Mouse (Mus musculus) thymus, adult 2 months (tissue): Measurements from ENCODE around the gene Ssh2. TPM values are rescaled to one million over a fixed set of nuclear protein-coding genes. Genes with fewer than 3 reads are reported as not detected.

Source experiments
- DNase-seq: peaks from one replicate; pipeline ENCODE4 v3.0.0; 2021
- H3K27ac ChIP-seq: fragments of 200-500 bp; 2 replicates; pipeline ENCODE4 v1.5.1; 2012; ENCODE audit warnings: low read length, control low read depth; ENCODE audit not compliant: control insufficient read depth, insufficient read depth
- H3K27me3 ChIP-seq: fragments of 200-500 bp; 2 replicates; pipeline ENCODE4 v1.6.1; 2012; ENCODE audit warnings: mild to moderate bottlenecking, low read length, moderate library complexity, mixed read lengths; ENCODE audit not compliant: control insufficient read depth, insufficient read depth
- H3K36me3 ChIP-seq: fragments of 200-500 bp; 2 replicates; pipeline ENCODE4 v1.6.1; 2012; ENCODE audit warnings: mild to moderate bottlenecking, low read length, moderate library complexity; ENCODE audit not compliant: control insufficient read depth, insufficient read depth
- H3K4me1 ChIP-seq: fragments of 200-500 bp; replicated peaks from 2 replicates; pipeline ENCODE4 v1.6.1; 2012; ENCODE audit warnings: low read length; ENCODE audit not compliant: control insufficient read depth, insufficient read depth
- H3K4me3 ChIP-seq: fragments of 200-500 bp; 2 replicates; pipeline ENCODE4 v1.5.1; 2012; ENCODE audit warnings: mild to moderate bottlenecking, low read length, control low read depth, moderate library complexity; ENCODE audit not compliant: control insufficient read depth, insufficient read depth
- CTCF ChIP-seq: fragments of 200-500 bp; IDR thresholded peaks from 2 replicates; pipeline ENCODE4 v1.5.1; 2012; ENCODE audit warnings: mild to moderate bottlenecking, control low read depth, low read length, moderate library complexity, borderline replicate concordance; ENCODE audit not compliant: control insufficient read depth, poor library complexity, insufficient read depth; ENCODE audit errors: extremely low read depth
- POLR2A ChIP-seq: fragments of 200-500 bp; IDR thresholded peaks from 2 replicates; pipeline ENCODE4 v1.6.1; 2012; ENCODE audit warnings: mild to moderate bottlenecking, low read length, control low read depth, moderate library complexity; ENCODE audit not compliant: control insufficient read depth, poor library complexity, insufficient read depth; ENCODE audit errors: extremely low read depth
- WGBS: fragments of 180-500 bp; shearing (Covaris S2); methylation state at CpG from one replicate; pipeline ENCODE4 v1.1.7; 2018; 5-methylcytosine and 5-hydroxymethylcytosine counted together
- polyA plus RNA-seq: library from polyadenylated mRNA; depleted of rRNA; stranded (reverse); fragments of >200 nt; gene quantifications from 2 replicates; pipeline ENCODE4 v1.2.3, GENCODE M21; 2012

Gene Ssh2
- polyA plus RNA-seq, 1 experiment: 28.6 TPM

- Histone ChIP-seq H3K27ac (no peak overlapping the region), H3K4me3 (no peak overlapping the region), H3K4me1 (no peaks in the 10 kb centered on the region), H3K27me3 (no peaks in the 10 kb centered on the region), H3K36me3 (no peaks in the 10 kb centered on the region)
- TF ChIP-seq CTCF: no peak
- no peak for TF ChIP-seq POLR2A
- 55% methylated on average over 4 of the region's 4 CpGs for WGBS
- DNase-seq: no peak
Measured at GRCm38 (mm10) chr11:77196181-77197143, 19.6 kb upstream of the Ssh2 start.

GRCm38 (mm10) chr11:77199636-77200035, 16.5 kb upstream of the Ssh2 start:
- no peaks in the 10 kb centered on the region for H3K4me1 ChIP-seq
- DNase-seq: no peak
- no peaks in the 10 kb centered on the region for H3K27me3 ChIP-seq

GRCm38 (mm10) chr11:77200703-77201102, 15.4 kb upstream of the Ssh2 start:
- TF ChIP-seq POLR2A (no peak), CTCF (no peak)

More at GRCm38 (mm10) chr11:77199636-77200035, 16.5 kb upstream of the Ssh2 start:
- 81% methylated on average over 4 of the region's 4 CpGs for WGBS
- TF ChIP-seq POLR2A: no peak
- no peak for TF ChIP-seq CTCF
- no peaks in the 10 kb centered on the region for H3K36me3 ChIP-seq
- no peak overlapping the region for H3K27ac ChIP-seq
- H3K4me3 ChIP-seq: no peak overlapping the region

GRCm38 (mm10) chr11:77214142-77214692, 1.9 kb upstream of the Ssh2 start:
- Histone ChIP-seq H3K36me3 (no peaks in the 10 kb centered on the region), H3K4me3 (no peak overlapping the region), H3K4me1 (peaks cover 3% of the 10 kb centered on the region; the same call in 1 of the 2 replicates), H3K27ac (no peak overlapping the region), H3K27me3 (no peaks in the 10 kb centered on the region)
- WGBS: 92% methylated on average over 1 of the region's 1 CpGs
- no peak for DNase-seq
- TF ChIP-seq POLR2A: no peak
- no peak for TF ChIP-seq CTCF

More at GRCm38 (mm10) chr11:77200703-77201102, 15.4 kb upstream of the Ssh2 start:
- WGBS: 71% methylated on average over 1 of the region's 1 CpGs
- H3K27me3 ChIP-seq: no peaks in the 10 kb centered on the region
- H3K4me1 ChIP-seq: no peaks in the 10 kb centered on the region
- no peak overlapping the region for H3K4me3 ChIP-seq
- no peaks in the 10 kb centered on the region for H3K36me3 ChIP-seq
- H3K27ac ChIP-seq: no peak overlapping the region
- DNase-seq: no peak

- Histone ChIP-seq H3K36me3 (no peaks in the 10 kb centered on the region), H3K27ac (no peak overlapping the region), H3K27me3 (no peaks in the 10 kb centered on the region), H3K4me1 (peaks cover 3% of the 10 kb centered on the region; the same call in 1 of the 2 replicates), H3K4me3 (no peak overlapping the region)
- TF ChIP-seq POLR2A (no peak), CTCF (no peak)
- 0% methylated on average over 1 of the region's 1 CpGs for WGBS
- peak; percentile 70 for DNase-seq
Measured at GRCm38 (mm10) chr11:77214755-77215154, 1.3 kb upstream of the Ssh2 start.

- no peaks in the 10 kb centered on the region for H3K27me3 ChIP-seq
- no peak for DNase-seq
- 2% methylated on average over 11 of the region's 11 CpGs for WGBS
- TF ChIP-seq POLR2A (no peak), CTCF (no peak)
- peaks cover 3% of the 10 kb centered on the region; the same call in 1 of the 2 replicates for H3K4me1 ChIP-seq
- peak overlapping the region; percentile 67 for H3K27ac ChIP-seq
- H3K4me3 ChIP-seq: peak overlapping the region; percentile 60
- H3K36me3 ChIP-seq: no peaks in the 10 kb centered on the region
Measured at GRCm38 (mm10) chr11:77215483-77215882, 604 bp upstream of the Ssh2 start.
